Mouse (Mus musculus) lung, postnatal 0 days (tissue): Measurements from ENCODE around the gene Ap1m1.

Source experiments
- CTCF ChIP-seq: IDR thresholded peaks from 2 replicates; pipeline ENCODE4 v1.5.1; 2016; ENCODE audit warnings: antibody characterized with exemption, mild to moderate bottlenecking
- EP300 ChIP-seq: IDR thresholded peaks from 2 replicates; pipeline ENCODE4 v1.6.1; 2016; ENCODE audit warnings: antibody characterized with exemption, mild to moderate bottlenecking, control low read depth

DNA sequence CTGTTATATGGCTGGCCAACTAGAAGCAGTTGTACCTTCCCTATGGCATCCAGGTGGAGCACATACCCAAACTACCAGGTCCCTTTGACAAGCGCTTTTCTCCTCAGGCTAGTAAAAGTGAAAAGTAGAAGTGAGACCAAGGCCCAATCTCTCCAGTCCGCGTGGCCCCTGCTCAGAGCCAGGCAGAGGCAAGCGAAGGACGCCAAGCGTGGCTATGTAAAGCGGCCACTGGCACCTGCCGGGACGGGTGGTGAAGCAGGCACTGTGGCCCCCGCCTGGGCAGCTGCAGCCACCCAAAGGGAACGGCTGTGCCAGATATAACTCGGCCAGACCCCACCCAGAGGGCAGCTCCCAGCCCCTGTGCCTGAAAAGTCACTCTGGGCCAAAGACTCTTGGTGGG lies 30.8 kb downstream of the Ap1m1 start:
- no peak for TF ChIP-seq CTCF
- no peak for TF ChIP-seq EP300
